Mouse (Mus musculus) erythroid progenitor cell, adult 5-6 weeks (primary cell): ENCODE data around the gene Them4. TPM values are rescaled to one million over a fixed set of nuclear protein-coding genes. Genes with fewer than 3 reads are reported as not detected.
"Not testable (repeated sequence)": the region's sequence is repeated elsewhere in the genome, so short reads cannot be mapped to it uniquely, and the experiment has no call there.

ENCODE experiments used
- ATAC-seq: replicated peaks from 2 replicates; pipeline ENCODE4 v1.8.0; 2016; ENCODE audit warnings: moderate number of reproducible peaks, mild to moderate bottlenecking, moderate TSS enrichment, inconsistent platforms; ENCODE audit not compliant: poor library complexity, low FRiP score, severe bottlenecking
- total RNA-seq, 2 experiments: library from RNA; stranded (forward) in 1 of 2; stranded (reverse) in 1 of 2; fragments of 150-400 nt in 1 of 2; fragments of 186-747, 209-891 nt in 1 of 2; gene quantifications; 2 replicates each; pipeline versions ENCODE4 v1.2.3 to v1.2.4; 2015 to 2017; ENCODE audit warnings: low replicate concordance in 2 of 2

The Them4 gene
- total RNA-seq (2015; ENCODE audit: low replicate concordance) (not detected in 2 replicates), total RNA-seq (2017; ENCODE audit: low replicate concordance) (0.90 TPM in 1 of 2 replicates, not detected in the other)

GRCm38 (mm10) chr3:94309633-94310363 is at the start of gene Them4:
Gene Them4, plus strand, starts transcription at chr3:94310089.
- peak; percentile 90 for ATAC-seq

GRCm38 (mm10) chr3:94260598-94260997 is 49.3 kb upstream of the Them4 start:
- ATAC-seq, result no peak

GRCm38 (mm10) chr3:94263736-94264135 is 46.2 kb upstream of the Them4 start, which contains the start of gene Gm4778:
Gene Gm4778, plus strand, starts transcription at chr3:94264036.
- ATAC-seq, result not testable (repeated sequence)

GRCm38 (mm10) chr3:94275991-94276390 is 33.9 kb upstream of the Them4 start:
- no peak for ATAC-seq

GRCm38 (mm10) chr3:94305457-94305856 is 4.4 kb upstream of the Them4 start:
- ATAC-seq, result no peak

GRCm38 (mm10) chr3:94306975-94307374 is 2.9 kb upstream of the Them4 start:
- ATAC-seq, result no peak

- no peak for ATAC-seq
These were observed 602 bp downstream of the Them4 start for GRCm38 (mm10) chr3:94310491-94310890.

GRCm38 (mm10) chr3:94310911-94311310 is 1.0 kb downstream of the Them4 start:
- ATAC-seq, result no peak

- no peak for ATAC-seq
These were observed 1.5 kb downstream of the Them4 start for GRCm38 (mm10) chr3:94311376-94311775.

- no peak for ATAC-seq
These were observed 18.8 kb downstream of the Them4 start for GRCm38 (mm10) chr3:94328681-94329080.

- 0 out of 2 replicates have a peak, but pooled peaks have one; percentile 52 for ATAC-seq
These were observed 24.6 kb downstream of the Them4 start for GRCm38 (mm10) chr3:94334442-94334841.

- ATAC-seq, result no peak
These were observed 28.6 kb downstream of the Them4 start for GRCm38 (mm10) chr3:94338522-94338921.

GRCm38 (mm10) chr3:94341959-94342422 is 32.1 kb downstream of the Them4 start, which contains the start of gene Them5:
Gene Them5, plus strand, starts transcription at chr3:94342099.
- ATAC-seq, result no peak

- no peak for ATAC-seq
These were observed 32.7 kb downstream of the Them4 start for GRCm38 (mm10) chr3:94342552-94342951.

GRCm38 (mm10) chr3:94344182-94344581 is 34.3 kb downstream of the Them4 start:
- ATAC-seq, result no peak

GRCm38 (mm10) chr3:94344897-94345296 is 35.0 kb downstream of the Them4 start:
- no peak for ATAC-seq

- ATAC-seq, result no peak
These were observed 38.3 kb downstream of the Them4 start for GRCm38 (mm10) chr3:94348146-94348545.

GRCm38 (mm10) chr3:94360812-94361211 is 50.9 kb downstream of the Them4 start:
- no peak for ATAC-seq

GRCm38 (mm10) chr3:94362138-94362537 is 52.2 kb downstream of the Them4 start, which contains the start of gene C2cd4d:
Gene C2cd4d, plus strand, starts transcription at chr3:94362438.
- no peak for ATAC-seq

GRCm38 (mm10) chr3:94363291-94364153 is 53.6 kb downstream of the Them4 start:
- no peak for ATAC-seq
